Mouse (Mus musculus) kidney, adult 2 months (tissue): ENCODE results near the gene Mybbp1a.

Source experiments
- CTCF ChIP-seq: fragments of 200-500 bp; conservative IDR thresholded peaks from 2 replicates; pipeline ENCODE4 v1.5.1; 2011; ENCODE audit warnings: low read depth, mild to moderate bottlenecking, control low read depth, low read length, moderate library complexity, mixed read lengths; ENCODE audit not compliant: insufficient read depth, insufficient read length
- POLR2A ChIP-seq: fragments of 200-500 bp; IDR thresholded peaks from one replicate; pipeline ENCODE4 v1.6.1; 2011; ENCODE audit warnings: low read depth, low read length, control low read depth

GRCm38 (mm10) chr11:72408451-72409170, 32.5 kb upstream of the Mybbp1a start:
- TF ChIP-seq CTCF (no peak), POLR2A (no peak)
